Mouse (Mus musculus): ENCODE measurements at regions not wholly inside any gene's neighbourhood (a gene's known extent, or its start where the extent isn't known, plus 50 kb on each side); places are given as distances from the start of the nearest gene placed in this dataset.
"Not testable (repeated sequence)": the region's sequence is repeated elsewhere in the genome, so short reads cannot be mapped to it uniquely, and the experiment has no call there.

DNA sequence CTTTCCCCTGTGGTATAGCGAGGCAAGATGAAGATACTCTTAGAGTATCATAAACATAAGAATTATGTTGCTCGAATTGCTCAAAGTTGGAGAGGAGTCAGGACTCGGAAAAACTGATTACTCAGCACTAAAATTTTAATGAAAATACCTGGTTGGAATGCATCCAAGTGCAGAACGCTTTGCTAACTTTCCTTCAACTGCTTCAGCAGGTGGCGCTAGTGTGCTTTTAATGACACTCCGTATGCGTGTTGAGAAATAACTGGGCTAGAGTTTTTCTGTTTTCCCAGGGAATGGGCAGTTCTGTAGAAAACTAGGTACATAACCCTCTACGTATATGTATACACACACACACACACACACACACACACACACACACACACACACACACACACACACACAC lies 221.0 kb downstream of the Grxcr1 start:
- DNase-seq, result peak; percentile 86

DNA sequence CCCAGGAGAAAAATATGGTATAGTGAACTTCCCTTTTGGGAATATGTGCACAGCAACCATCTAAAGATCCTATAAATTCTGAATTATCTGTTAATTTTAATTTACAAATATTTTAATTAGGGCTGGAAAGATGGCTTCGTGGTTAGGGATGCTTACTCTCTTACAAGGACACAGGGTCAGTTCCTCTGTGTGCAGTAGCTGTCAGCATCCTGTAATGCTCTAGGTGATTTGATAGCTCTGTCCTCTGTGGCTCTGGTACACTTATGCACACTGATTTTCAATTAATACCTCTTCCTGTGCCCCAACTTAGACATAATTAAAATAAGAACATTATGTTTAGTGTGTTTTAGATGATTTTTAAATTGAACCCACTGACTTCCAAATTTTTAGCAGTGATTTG lies 221.8 kb downstream of the Grxcr1 start:
- DNase-seq, result no peak

DNA sequence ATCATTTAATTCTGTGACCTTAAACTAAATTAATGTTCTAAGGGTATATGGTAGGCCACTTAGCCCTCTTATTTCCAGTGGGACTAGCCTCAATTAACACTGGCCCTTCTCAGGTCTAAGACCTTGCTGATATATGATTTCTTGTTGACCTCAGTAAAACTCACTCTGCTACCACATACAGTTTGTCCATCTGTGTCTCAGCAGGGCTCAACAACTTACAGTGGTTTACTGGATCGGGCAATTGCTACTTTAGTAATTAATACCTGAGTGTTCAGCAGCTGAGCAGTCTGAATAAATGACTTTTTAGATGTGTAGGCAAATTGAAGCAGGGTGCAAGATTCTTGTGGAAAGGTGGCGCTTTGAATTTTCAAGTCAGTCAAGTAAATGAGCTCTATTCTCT lies 222.5 kb downstream of the Grxcr1 start:
- DNase-seq, result peak; percentile 54

DNA sequence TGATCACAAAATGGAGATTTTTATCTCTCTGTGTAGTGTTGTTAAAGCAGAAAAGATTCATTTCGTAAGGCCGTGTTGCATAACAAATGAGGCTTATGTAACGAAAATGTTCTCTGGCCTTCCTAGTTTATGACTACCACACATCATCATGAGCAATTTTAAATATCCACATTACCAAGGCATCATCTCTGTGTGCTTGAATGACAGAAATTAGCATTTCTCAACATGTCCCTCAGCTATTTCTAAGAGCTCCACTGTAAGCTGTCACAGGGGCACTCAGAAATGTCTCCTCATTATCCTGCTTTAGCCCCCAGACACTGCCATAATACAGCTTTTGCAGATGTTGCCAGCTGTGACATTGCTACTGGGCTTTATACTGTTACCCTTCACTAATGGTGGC lies 232.6 kb downstream of the Grxcr1 start:
- DNase-seq, result no peak

DNA sequence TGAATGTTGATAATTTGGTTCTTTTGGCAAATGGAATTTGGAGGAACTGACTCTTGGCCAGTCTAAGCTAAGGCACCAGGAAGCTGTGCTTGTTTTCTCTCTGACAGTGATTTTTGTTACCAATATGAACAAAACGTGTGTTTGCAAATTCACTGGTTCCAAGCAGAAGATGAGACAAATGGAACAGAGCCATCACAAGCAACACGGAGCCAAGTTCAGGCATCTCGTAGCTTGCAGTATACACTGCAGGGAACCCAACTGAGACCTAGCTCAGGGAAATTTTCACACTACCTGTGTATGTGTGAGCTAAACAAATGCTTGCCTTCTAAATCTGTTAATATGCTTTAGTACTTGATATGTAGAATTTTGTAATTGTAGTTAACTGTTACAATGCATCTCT lies 242.6 kb downstream of the Grxcr1 start:
- peak; percentile 74 for DNase-seq

DNA sequence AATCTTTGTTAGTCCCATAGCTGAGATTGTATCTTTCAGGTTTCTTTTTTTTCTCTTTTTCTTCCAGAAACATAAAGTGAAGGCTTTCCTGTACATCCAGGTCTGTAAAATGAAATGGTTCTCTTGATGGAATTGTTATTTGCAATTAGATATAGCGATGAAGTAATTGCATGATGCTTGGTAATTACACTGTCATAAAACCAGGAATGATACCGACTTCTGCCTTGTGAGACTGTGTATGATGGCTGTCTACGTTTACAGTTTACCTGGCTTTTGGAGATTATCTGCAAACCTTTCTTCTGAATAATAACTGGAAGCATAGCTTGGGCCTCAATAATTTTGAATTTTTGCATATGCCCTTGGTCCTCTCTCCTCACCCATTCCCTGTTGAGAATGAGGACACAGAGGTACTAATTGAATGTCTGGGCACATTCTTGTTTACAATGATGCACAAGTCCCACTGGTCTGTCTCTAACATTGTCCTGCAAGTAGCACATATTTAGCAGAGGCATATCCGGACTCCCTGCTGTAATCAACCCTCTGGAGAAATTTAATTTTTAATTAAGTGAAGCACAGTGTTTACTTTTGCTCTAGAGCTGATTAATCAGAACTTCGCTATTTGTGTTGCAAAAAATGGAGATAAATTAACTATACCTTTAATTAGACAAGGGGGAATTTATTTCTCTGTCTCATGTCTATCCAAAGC lies 244.1 kb downstream of the Grxcr1 start:
- no peak for DNase-seq

DNA sequence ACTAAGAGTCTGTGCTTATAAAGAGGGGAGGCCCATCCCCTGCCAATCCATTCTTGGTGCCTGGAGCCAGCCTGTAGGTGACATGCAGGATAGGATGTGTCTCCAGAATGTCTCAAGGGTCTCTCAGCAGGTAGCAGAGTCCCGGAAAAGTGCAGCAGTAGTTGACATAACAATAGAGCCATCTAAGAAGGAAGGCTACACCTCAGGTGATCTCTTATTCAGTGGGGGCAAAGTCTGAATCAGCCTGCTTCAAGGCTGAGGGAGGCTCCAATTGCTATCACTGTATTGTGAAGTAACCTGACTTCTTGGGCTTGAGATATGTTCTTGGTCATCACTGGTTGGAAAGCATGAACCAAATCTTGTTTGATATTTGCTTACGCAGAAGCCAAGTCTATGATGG lies 264.1 kb downstream of the Grxcr1 start:
- not testable (repeated sequence) for DNase-seq

DNA sequence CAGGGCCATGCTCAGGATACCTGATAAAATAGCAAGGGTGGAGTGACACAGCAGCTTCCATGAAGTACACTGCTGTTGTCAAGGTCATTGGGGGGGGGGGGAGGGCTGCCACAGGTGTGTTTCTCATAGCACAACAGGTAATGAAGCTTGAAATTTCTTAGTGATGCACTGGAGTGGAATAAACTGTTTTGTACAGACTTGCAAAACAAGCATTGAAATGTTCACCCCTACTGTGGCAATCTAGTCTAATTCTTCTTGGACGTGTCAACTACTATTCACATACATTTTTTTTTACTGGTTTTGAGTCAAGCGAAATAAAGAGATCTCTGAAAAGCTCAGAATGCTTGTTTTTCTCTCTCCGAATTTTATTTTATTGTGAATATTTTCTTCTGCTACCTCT lies 281.6 kb downstream of the Grxcr1 start:
- no peak for DNase-seq

DNA sequence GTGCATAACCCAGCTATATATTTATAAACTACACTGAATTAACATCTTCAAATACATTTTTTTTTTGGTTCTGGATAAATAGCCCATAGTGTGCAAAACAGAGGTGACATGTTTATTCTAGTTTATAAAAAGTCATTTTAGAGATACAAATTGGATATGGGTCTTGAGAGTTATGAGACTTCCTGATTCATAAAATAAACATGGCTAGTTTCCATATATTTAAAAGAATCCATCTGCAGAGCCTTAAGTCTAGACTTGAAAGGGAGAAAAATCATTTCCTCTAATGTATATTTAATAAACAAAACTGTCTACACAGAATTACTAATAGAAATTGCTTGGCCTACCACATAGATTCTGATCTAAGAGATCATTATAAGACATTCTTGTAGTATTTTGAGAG lies 287.3 kb downstream of the Grxcr1 start:
- DNase-seq, result no peak

DNA sequence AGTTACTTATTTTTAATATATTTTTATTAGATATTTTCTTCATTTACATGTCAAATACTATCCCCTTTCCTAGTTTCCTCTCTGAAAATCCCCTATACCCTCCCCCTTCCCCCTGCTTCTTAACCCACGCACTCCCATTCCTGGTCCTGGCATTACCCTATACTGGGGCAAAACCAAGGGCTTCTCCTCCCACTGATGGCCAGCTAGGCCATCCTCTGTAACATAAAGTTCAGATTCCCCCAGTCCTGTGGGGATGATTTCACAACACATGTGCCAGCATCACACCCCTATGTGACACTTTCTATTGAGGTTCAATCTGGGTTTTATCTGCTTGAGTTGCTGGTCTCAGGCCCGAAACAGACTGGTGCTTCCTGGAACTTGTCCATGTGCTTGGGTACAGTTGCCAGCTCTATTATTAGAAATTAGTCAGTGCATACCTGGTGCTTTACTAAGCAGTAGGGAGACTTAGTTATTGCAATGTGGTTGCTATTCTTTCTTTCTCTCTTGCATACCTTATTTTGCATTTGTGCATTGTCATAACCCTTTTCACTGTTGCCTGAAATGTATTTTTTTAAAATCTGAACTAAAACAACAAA lies 295.5 kb downstream of the Grxcr1 start:
- DNase-seq, result peak; percentile 99

DNA sequence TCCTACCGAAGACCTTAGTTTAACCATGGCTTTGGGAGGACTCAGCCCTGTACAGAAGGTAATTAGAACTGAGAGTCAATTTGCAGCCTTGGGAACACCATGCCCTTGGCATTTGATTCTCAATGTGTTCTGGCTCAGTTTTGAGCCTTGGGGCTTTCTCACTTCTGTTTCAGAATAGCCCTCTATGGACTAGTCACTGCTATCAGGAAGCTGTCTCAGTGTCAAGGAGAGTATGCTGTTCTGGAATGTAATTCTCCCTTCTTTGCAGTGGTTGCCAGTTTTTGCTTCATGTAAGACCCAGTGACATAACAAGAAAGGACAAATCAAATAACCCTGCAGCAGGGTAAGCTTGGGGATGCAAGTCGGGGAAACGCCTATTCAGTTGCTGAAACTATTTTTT lies 297.7 kb downstream of the Grxcr1 start:
- peak; percentile 65 for DNase-seq

DNA sequence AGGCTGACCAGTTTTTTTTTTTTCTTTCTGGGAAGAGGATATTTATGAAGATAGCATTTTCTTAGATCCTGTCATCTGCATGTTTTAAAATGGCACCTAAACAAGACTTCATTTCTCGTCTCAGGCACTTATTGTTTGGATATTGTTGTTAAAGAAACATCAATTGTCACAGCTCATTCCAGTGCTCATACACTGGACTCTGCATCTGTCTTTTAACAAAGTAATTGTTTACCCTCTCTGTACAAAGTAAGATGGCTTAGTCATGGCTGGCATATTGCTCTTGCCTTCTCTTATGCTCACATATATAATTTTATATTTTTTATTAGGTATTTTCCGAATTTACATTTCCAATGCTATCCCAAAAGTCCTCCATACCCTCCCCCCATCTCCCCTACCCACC lies 298.2 kb downstream of the Grxcr1 start:
- no peak for DNase-seq

DNA sequence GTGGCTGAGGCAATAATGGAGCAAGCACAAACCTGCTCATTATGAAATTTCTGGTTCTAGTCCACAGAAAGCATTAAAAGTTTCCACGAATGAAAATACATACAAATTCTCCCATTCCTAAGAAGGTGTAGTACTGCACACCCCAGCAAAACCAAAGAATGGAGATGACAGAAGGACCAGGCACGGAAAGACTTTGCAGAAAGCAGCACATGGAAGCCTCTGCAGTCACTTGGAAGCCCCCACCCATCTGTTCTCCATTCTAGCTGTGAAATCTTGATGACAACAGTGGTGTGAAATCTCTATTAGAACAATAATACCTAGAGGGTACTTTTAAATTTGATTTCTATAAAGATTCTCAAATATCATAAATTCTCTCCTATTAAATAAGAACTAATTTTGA lies 319.3 kb downstream of the Grxcr1 start:
- DNase-seq, result peak; percentile 55

DNA sequence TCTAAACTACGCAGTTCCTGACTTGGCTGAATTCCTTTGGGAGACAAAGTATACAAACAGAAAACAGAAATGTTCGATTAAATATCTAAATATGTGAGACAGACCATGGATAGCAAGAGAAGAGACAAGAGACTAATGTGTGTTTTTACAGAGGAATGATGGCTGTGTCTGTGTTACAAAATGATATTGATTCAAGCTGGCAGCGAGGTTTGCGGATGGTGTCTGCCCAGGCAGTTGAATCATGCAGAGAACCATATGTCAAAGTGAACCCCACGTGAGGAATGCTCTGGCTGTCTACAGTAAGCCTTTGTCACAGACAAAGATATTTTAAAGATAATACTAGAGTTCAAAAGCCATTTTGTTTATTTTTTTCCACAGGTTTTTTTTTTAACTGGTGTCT lies 320.2 kb downstream of the Grxcr1 start:
- peak; percentile 97 for DNase-seq

DNA sequence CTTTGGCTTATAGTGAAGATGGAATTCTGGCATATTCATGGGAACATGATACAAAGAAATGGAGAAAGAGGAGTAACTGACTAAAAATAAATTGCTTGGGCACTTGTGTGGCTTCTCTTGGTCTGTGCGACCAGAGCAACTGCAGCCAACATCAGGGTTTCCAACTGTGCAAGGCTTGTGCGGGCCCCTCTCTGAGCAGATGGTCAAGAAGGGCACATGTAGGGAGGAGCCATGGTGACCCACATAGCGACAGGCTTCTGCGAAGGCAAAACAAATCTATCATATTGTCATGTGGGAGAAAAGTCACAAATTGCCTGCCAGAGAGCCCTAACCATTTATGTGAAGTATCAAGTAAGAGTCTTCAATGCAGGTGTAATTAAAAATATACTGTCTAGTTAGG lies 321.6 kb downstream of the Grxcr1 start:
- DNase-seq, result peak; percentile 97

DNA sequence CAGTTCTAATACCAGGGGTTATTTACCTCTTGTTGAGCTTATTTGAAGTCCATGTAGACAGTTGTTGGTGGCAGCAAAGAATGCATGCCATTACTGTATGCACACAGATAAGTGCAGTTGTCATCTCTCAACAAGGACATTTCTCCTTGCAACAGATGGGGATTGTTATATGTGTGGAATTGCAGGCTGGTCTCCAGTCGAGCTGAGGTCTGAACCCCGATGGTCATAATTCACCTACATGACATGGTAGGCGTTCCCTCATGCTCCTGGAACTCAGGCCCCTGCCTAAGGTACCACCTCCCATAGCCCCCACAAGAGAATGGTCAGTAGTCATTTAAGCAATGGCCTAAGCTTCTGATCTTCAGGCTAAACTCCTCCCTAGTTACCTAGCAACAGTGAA lies 322.2 kb downstream of the Grxcr1 start:
- DNase-seq, result peak; percentile 63

DNA sequence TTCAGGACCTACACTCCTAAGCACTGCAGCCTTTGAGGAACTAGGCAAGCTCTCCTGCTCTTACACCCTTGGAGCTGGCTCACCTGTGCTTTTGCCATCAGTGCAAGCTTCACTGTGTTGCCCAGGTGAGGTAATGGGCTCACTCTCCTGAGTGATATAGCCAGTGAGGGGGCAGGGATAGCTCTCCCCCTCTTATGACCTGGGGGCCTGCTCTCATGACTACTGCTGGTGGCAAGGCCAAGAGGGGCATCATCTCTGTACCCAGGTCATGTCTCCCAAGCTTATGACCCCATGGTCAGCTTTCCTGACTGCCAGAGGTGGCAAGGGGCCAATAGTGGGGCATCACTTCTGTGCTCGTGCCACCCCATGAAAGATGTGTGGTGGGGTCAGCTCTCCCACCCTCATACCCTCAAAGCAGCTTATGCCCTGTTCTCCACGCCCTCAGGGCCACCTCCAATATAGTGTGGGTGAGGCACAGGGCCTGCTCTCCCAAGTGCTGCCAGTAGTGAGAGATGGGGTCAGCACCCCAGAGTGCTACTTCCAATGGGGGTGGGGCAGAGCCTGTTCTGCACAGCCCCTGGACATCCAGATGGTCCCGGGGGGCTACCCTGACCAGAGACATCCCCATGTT lies 330.1 kb downstream of the Grxcr1 start:
- no peak for DNase-seq

DNA sequence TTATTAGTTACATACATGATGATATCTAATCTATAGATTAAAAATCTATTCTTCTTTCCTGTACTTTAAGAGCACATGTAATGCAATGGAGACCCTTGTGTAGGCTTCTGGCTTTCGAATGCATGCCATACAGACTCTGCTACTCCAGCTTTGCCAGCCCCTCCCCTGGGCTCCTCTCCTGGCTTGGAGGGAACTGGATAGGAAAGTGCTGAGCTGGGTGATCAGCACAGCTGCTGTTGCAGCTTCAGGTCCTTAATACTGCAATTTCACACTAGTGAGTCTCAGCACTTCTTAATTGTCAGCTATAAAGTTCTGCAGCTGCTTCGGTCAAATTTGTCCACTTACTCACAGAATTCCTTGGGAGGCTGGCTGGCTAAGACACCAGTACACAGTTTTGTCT lies 341.4 kb downstream of the Grxcr1 start:
- DNase-seq, result no peak
